Mouse (Mus musculus): Measurements from ENCODE around the gene Tagln2.

- no peak for TF ChIP-seq POLR2A (IDR thresholded peaks at IDR 0.05; ENCODE audit: borderline replicate concordance, extremely low read depth, low read depth, low read length)
- no peak for TF ChIP-seq CTCF (IDR thresholded peaks at IDR 0.05; ENCODE audit: insufficient read depth, low read length)
Observed at GRCm38 (mm10) chr1:172485821-172486220, 14.0 kb upstream of the Tagln2 start.
